Mouse (Mus musculus) hindbrain, embryonic 16.5 days (tissue): ENCODE data around the gene Vasp. TPM values are rescaled to one million over a fixed set of nuclear protein-coding genes. Genes with fewer than 3 reads are reported as not detected.
A peak's percentile ranks its signal among the peaks of the same experiment; 100 is the strongest.

Experiments
- ATAC-seq: fragments of 200-750 bp; cut with Nextera tagmentation; 2 replicates; pipeline ENCODE4 v1.8.0; 2017; ENCODE audit warnings: moderate TSS enrichment, moderate library complexity
- H3K27ac ChIP-seq: fragments of 300-500 bp; sonication (generic); 2 replicates; pipeline ENCODE4 v1.5.1; 2014; ENCODE audit warnings: low read depth, mild to moderate bottlenecking, control low read depth, low read length, moderate library complexity
- H3K27me3 ChIP-seq: fragments of 300-500 bp; sonication (generic); replicated peaks from 2 replicates; pipeline ENCODE4 v1.6.1; 2014; ENCODE audit warnings: low read length; ENCODE audit not compliant: control insufficient read depth, insufficient read depth
- H3K36me3 ChIP-seq: fragments of 300-500 bp; sonication (generic); 2 replicates; pipeline ENCODE4 v1.6.1; 2014; ENCODE audit warnings: mild to moderate bottlenecking, low read length, moderate library complexity, mixed read lengths; ENCODE audit not compliant: control insufficient read depth, insufficient read depth
- H3K4me1 ChIP-seq: fragments of 300-500 bp; sonication (generic); 2 replicates; pipeline ENCODE4 v1.6.1; 2014; ENCODE audit warnings: low read depth, low read length; ENCODE audit not compliant: control insufficient read depth, insufficient read depth
- H3K4me2 ChIP-seq: fragments of 300-500 bp; sonication (generic); 2 replicates; pipeline ENCODE4 v1.6.1; 2014; ENCODE audit warnings: mild to moderate bottlenecking, low read length, control low read depth, moderate library complexity
- H3K4me3 ChIP-seq: fragments of 300-500 bp; sonication (generic); 2 replicates; pipeline ENCODE4 v1.5.1; 2014; ENCODE audit warnings: mild to moderate bottlenecking, low read length, control low read depth, moderate library complexity
- H3K9ac ChIP-seq: fragments of 300-500 bp; sonication (generic); 2 replicates; pipeline ENCODE4 v1.6.1; 2014; ENCODE audit warnings: low read depth, mild to moderate bottlenecking, control low read depth, low read length, moderate library complexity
- H3K9me3 ChIP-seq: fragments of 300-500 bp; sonication (generic); 2 replicates; pipeline ENCODE4 v1.6.1; 2014; ENCODE audit warnings: mild to moderate bottlenecking, low read length, moderate library complexity; ENCODE audit not compliant: control insufficient read depth
- WGBS: fragments of 180-500 bp; shearing (Covaris S2); extraction: QIAGEN DNeasy Blood & Tissue Kit; methylation state at CpG from one replicate; pipeline ENCODE4 v1.1.7; 2014; 5-methylcytosine and 5-hydroxymethylcytosine counted together
- polyA plus RNA-seq: library from polyadenylated mRNA; unstranded; fragments of >200 nt; fragmentation: Nextera tagmentation; extraction: Ambion mirVana; gene quantifications from 2 replicates; pipeline ENCODE4 v1.2.1, GENCODE M21; 2015

Gene Vasp
- polyA plus RNA-seq, 1 experiment from 2014 or later: 39.9 TPM

DNA sequence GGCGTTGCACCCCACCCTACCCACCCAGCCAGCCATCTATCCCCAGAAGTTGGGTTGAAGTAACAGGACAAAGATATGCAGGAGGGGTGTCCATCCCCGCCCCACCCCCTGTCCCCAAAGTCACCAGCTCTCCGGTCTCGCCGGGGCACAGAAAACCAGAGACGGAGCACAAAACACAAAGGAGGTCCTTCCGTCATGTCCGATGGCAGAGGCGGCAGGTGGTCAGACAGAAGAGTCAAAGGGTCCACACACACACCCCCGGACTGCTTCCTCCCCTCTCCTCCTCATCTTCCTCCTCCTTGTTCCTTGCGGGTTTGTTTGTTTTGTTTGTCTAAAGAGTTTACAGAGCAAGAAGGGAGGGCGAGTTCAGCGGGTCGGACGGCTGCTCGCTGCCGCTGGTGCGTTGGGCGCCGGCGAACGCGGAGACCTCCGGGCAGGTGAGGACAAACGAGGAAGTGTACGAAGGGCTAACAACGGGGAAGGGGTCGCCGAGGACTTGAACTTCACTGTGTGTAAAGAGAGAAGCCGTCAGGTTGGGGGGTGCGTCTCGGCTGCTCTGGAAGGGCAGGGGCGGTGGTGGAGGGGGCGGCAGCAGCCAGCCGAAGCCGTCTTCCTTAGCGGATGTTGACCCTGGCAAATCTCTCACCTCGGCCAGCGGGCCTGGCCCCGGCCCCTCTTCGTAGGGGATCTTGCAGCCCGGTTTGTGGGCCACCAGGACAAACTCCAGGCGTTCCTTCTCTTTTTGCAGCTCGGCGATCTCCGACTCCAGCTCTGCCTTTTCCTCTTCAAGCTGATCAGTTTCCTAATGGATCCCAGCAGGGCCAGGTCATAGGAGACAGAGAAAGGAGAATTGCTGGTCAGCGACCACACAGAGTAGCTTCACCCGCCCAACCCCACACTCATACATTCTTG is 33.1 kb upstream of the Vasp start:
- Histone ChIP-seq H3K27ac (no peak overlapping the region), H3K36me3 (no peaks in the 10 kb centered on the region), H3K9ac (peak overlapping the region; percentile 41; the same call in 1 of the 2 replicates), H3K27me3 (peaks cover 41% of the 10 kb centered on the region), H3K4me3 (peak overlapping the region; percentile 37), H3K4me2 (peak overlapping the region; percentile 63), H3K4me1 (peaks cover 43% of the 10 kb centered on the region), H3K9me3 (no peaks in the 10 kb centered on the region)
- 2% methylated on average over 47 of the region's 48 CpGs for WGBS
- no peak for ATAC-seq

GRCm38 (mm10) chr7:19303770-19304169 is 32.2 kb upstream of the Vasp start:
- H3K4me2 ChIP-seq: peak overlapping the region; percentile 63
- WGBS: under 1% methylated on average over 16 of the region's 16 CpGs
- H3K27ac ChIP-seq: no peak overlapping the region
- no peak overlapping the region; the same call in 1 of the 2 replicates for H3K9ac ChIP-seq
- H3K27me3 ChIP-seq: peaks cover 41% of the 10 kb centered on the region
- H3K4me1 ChIP-seq: peaks cover 34% of the 10 kb centered on the region
- H3K4me3 ChIP-seq: peak overlapping the region; percentile 16; the same call in 1 of the 2 replicates
- no peak for ATAC-seq
- no peaks in the 10 kb centered on the region for H3K36me3 ChIP-seq
- H3K9me3 ChIP-seq: no peaks in the 10 kb centered on the region

DNA sequence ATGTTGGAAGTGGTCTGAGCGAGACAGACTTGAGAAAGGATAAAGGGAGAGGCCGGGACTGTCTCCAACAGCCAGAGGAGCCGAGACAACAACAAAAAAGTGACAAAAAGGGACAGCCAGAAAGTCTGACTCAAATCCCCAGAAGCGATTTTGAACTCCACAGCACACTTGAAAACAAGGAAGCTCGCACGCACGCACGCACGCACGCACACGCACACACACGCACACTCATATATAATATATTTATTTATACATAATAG is 31.4 kb upstream of the Vasp start:
- H3K9me3 ChIP-seq: no peaks in the 10 kb centered on the region
- no peak overlapping the region for H3K4me3 ChIP-seq
- H3K27me3 ChIP-seq: peaks cover 41% of the 10 kb centered on the region
- H3K36me3 ChIP-seq: no peaks in the 10 kb centered on the region
- no peak overlapping the region for H3K4me2 ChIP-seq
- H3K27ac ChIP-seq: no peak overlapping the region
- no peak for ATAC-seq
- WGBS: 81% methylated on average over 12 of the region's 12 CpGs
- no peak overlapping the region for H3K9ac ChIP-seq
- peaks cover 30% of the 10 kb centered on the region for H3K4me1 ChIP-seq

DNA sequence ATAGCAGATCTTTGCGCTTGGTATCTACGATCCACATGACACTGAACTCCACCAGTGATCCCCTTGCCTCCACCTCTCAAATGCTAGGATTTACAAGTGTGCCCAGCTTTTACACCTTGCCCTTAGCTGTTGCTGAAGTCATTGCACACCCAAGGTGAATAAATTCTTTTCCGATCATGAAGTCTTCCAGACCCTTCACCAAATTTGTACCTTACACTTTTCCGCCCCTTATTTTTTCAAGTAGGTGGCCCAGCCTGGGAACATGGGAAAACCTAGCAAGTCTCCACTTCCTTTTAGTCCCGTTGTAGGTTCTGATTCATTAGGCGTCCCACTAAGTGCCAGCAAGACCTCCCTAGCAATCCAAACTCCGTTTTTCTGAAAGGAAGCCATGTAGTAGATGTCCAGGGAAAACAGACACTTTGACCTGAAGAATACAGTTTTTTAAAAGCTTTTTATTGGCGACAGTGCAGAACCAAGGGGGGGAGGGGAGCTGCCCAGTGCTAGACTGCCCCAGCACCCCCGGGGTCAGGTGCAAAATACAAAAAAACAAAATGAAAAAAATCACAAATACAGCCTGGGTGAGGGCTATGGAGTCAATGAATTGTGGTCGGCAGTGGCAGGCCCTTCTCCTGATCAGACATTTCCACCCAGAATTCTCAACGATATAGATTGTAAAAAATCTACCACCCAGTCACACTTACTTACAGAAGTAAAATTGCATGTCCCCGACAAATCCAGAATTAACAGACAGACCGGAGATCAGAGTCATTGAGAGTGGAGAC is 30.8 kb upstream of the Vasp start:
- peak overlapping the region; percentile 48 for H3K9ac ChIP-seq
- H3K9me3 ChIP-seq: no peaks in the 10 kb centered on the region
- H3K27me3 ChIP-seq: peaks cover 41% of the 10 kb centered on the region
- peak overlapping the region; percentile 45 for H3K4me3 ChIP-seq
- peaks cover 25% of the 10 kb centered on the region for H3K4me1 ChIP-seq
- ATAC-seq: no peak
- H3K27ac ChIP-seq: no peak overlapping the region
- peak overlapping the region; percentile 66 for H3K4me2 ChIP-seq
- WGBS: 55% methylated on average over 13 of the region's 13 CpGs
- H3K36me3 ChIP-seq: no peaks in the 10 kb centered on the region

DNA sequence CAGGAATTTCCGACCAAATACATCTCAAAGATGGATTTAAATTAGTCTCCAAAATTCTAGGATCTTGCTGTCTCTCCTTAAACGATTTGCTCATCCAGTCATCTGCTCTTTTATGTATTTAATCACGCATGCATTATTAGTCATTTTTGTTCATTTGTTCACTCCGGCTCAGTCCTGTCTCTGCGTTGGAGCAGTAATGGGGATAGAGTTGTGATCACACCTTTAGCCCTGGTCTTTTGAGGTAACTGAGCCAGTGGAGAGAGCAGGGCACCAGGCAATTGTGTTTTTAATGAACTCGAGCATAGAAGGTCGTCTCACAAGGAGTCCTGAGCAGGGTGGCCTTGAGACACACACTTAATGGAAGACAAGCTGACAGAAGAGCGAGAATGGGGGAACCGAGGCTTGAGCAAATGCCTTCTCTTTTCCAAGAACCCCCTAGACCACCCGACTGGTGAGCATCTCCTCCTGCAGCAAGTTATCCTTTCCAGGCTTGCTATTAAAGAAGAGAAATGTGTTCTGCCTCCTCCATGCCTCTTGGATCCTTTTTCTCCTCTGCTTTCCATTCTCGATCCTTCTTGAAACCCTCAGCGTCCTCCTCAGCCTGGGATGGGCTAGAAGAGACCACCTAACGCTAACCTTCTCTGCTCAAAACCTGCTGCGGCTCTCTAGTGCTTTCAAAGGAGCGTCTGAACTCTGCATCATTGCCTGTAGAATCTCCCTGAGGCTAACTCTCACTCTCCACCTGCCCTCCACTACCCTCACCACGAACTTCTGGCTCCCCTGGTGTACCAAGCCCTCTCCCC is 30.0 kb upstream of the Vasp start:
- peak overlapping the region; percentile 66 for H3K4me2 ChIP-seq
- ATAC-seq: no peak
- WGBS: 11% methylated on average over 16 of the region's 16 CpGs
- H3K27ac ChIP-seq: no peak overlapping the region
- peaks cover 33% of the 10 kb centered on the region for H3K27me3 ChIP-seq
- H3K4me3 ChIP-seq: peak overlapping the region; percentile 45
- H3K9ac ChIP-seq: peak overlapping the region; percentile 48
- no peaks in the 10 kb centered on the region for H3K36me3 ChIP-seq
- peaks cover 24% of the 10 kb centered on the region for H3K4me1 ChIP-seq
- no peaks in the 10 kb centered on the region for H3K9me3 ChIP-seq

DNA sequence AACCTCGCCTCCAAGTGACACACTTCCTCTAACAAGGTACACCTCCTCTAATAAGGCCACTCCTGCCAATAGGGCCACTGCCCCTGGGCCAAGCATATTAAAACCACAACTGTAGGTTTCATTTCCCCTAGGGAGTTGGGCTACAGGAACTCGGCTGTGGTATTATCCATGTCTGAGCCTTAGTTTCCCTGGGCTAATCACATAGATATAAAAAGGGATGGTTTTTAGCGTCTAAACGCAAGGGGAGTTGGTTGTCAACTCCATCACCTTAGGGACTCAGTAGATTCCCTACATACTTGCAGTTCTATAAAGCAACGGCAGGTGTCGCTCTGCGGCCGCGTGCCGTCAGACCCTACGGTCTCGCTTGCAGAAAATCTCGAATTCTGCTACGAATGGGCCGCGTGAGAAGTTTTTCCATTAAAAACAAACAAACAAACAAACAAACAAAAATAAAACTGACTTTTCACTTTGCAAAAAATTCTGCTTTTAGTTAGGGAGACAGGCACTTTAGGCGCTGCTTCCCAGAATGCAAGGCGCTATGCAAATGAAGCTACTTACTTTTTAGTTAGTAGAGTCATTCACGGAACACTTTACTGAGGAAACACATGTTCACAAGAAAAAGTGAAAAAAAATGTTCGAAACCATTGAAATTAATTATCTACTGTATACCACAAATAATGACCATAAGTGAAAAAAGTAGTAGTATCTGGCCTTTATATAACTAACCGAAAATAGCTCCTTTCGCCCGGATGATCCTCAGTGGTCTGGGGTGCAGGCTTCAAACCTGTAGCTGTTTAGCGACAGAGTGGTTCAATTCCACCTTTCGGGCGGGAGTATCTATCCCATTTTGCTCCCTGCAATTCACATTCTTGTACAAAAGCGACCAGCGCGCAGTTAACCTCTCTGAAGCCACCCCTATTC is 29.1 kb upstream of the Vasp start:
- H3K36me3 ChIP-seq: no peaks in the 10 kb centered on the region
- no peaks in the 10 kb centered on the region for H3K9me3 ChIP-seq
- H3K4me3 ChIP-seq: peak overlapping the region; percentile 45
- peak overlapping the region; percentile 16; the same call in 1 of the 2 replicates for H3K9ac ChIP-seq
- H3K27me3 ChIP-seq: peaks cover 24% of the 10 kb centered on the region
- H3K4me2 ChIP-seq: peak overlapping the region; percentile 66
- H3K4me1 ChIP-seq: peaks cover 24% of the 10 kb centered on the region
- H3K27ac ChIP-seq: no peak overlapping the region
- WGBS: under 1% methylated on average over 29 of the region's 29 CpGs
- peak; percentile 83 for ATAC-seq

DNA sequence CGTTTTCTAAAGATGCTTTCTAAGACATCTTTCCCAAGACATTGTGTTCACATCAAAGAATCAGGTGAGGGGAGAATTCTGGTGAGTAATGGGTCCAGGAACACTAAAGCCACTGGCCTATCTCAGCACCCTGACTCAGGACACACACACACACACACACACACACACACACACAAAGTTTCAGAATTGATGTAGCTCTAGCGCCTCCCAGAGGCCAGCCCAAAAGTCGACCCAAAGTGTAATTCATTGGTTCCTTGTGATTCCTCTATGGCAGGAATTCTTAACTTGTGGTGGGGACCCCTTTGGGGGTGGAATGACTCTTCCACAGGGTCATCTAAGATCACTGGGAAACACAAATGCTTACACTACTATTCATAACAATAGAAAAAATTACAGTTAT is 27.6 kb upstream of the Vasp start:
- H3K27me3 ChIP-seq: peaks cover 13% of the 10 kb centered on the region
- no peak for ATAC-seq

GRCm38 (mm10) chr7:19297794-19298193 is 26.2 kb upstream of the Vasp start:
- H3K9ac ChIP-seq: no peak overlapping the region
- peaks cover under 1% of the 10 kb centered on the region; the same call in 1 of the 2 replicates for H3K27me3 ChIP-seq
- no peak overlapping the region for H3K4me2 ChIP-seq
- no peak overlapping the region for H3K4me3 ChIP-seq
- H3K4me1 ChIP-seq: peaks cover 7% of the 10 kb centered on the region
- H3K9me3 ChIP-seq: no peaks in the 10 kb centered on the region
- no peak for ATAC-seq
- H3K36me3 ChIP-seq: peaks cover 11% of the 10 kb centered on the region
- H3K27ac ChIP-seq: no peak overlapping the region
- 91% methylated on average over 5 of the region's 5 CpGs for WGBS

More for the DNA sequence above, 27.6 kb upstream of the Vasp start:
- H3K36me3 ChIP-seq: 0 out of 2 replicates have a peak, but pooled peaks cover 5% of the 10 kb centered on the region
- WGBS: 24% methylated on average over 3 of the region's 3 CpGs
- no peak overlapping the region for H3K4me3 ChIP-seq
- no peak overlapping the region for H3K9ac ChIP-seq
- H3K9me3 ChIP-seq: no peaks in the 10 kb centered on the region
- no peak overlapping the region for H3K27ac ChIP-seq
- no peak overlapping the region for H3K4me2 ChIP-seq
- peaks cover 14% of the 10 kb centered on the region for H3K4me1 ChIP-seq
